Mouse (Mus musculus) erythroblast, embryonic 14.5 days (primary cell): ENCODE results near the gene Tut7.

Experiments used
- GATA1 ChIP-seq: IDR thresholded peaks from 2 replicates; pipeline ENCODE4 v1.6.1; 2012; ENCODE audit warnings: low read length, inconsistent platforms, mixed read lengths
- TAL1 ChIP-seq: IDR thresholded peaks from 3 replicates; pipeline ENCODE4 v1.6.1; 2012; ENCODE audit warnings: low read length, inconsistent platforms, mixed read lengths

DNA sequence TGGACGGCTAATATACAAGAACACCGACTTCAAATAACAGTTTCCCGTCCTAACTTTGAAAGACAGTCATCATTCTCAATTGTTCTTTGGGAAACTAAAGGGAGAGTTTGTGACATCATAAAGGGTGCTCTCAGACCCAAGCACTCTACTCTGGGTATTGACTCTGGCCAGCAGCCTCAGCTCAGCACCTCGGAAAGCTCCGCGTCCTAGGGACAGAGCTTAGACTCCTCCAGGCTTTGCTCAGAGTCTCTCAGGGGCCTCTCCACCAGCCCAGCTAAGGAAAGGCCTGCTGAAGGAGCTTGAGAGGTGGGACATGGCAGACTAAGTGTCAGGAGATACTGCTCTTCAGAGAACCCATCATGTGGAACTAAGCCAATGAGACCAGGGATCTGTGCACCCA is 76.8 kb downstream of the Tut7 start:
- TF ChIP-seq TAL1 (no peak), GATA1 (no peak)
